In the genomic region with DNA sequence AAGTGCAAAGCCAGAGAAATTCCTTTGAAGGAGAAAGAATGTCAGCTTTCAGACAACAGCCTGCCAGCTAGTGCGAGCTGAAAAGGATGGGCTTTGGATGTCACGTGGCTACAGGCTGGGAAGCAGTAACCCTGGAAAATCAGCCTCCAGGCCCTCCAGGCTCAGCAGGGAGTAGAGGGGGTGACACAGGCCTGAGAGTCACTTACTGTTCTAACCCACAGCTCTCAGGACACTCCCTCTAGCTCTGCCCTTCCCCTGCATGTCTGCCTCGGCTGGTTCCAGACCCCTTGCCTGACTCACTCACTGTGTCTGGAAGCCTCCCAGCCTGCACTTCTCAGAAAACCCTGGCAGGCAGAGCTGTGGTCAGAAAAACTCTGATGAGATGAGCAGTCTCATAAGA, we compare ENCODE assay signal across 9 mouse cellular contexts. TPM values are rescaled to one million over a fixed set of nuclear protein-coding genes. Genes with fewer than 3 reads are reported as not detected.
DNase-seq lines count a peak whose midpoint lies in the region.
"Had no signal": no experiment of that assay in that cellular context is flagged by ENCODE, and none has a peak within 500 bp of the region (broad histone marks: within the 10 kb centered on the region; RNA-seq: fewer than 3 reads in every experiment).

No protein-coding gene starts in this region.

- intact Hi-C loops in heart, postnatal 14 days (cut with DNase I): no loop called here

- peak; percentile 47 to 66 for DNase-seq in adrenal gland, adult (ENCODE audit: inconsistent age in 2 of 2, low spot score in 1 of 2)
- no peak for DNase-seq in adrenal gland, adult 18-20 months (ENCODE audit: low spot score in 2 of 2)
- peak; percentile 21 for DNase-seq in urinary bladder, postnatal 25 days (ENCODE audit: low spot score)
- no peak for DNase-seq in urinary bladder, adult 2 months (ENCODE audit: low spot score)
- DNase-seq in heart, postnatal 14 days: peak; percentile 39 to 55
- no peak for DNase-seq in right cerebral cortex, postnatal 25 days
- DNase-seq in cerebellum, adult 9-10 months: no peak
- no peak for DNase-seq in layer of hippocampus, postnatal 36 days
- DNase-seq: liver, postnatal 0 days had no signal

RNA-seq across cellular contexts. Expression of gene Anpep, which starts 20.1 kb away (rescaled TPM):
- total RNA-seq in adrenal gland, adult 18-20 months (2021): 10 to 100 TPM in 1 of 2 experiments, 1 to 10 TPM in 1; 6.8 to 15.4 TPM
- 32.3 and 34.2 TPM in 2 replicates for polyA plus RNA-seq in urinary bladder, adult 2 months (2012; rRNA removed)
- total RNA-seq in heart, postnatal 14 days (2021): 10 to 100 TPM; 21.4 to 25.3 TPM
- total RNA-seq in layer of hippocampus, postnatal 36 days (2021): 1 to 10 TPM; 3.1 to 4.8 TPM

RNA-seq across cellular contexts. Expression of gene Ap3s2, which starts 39.5 kb away (rescaled TPM):
- total RNA-seq in adrenal gland, adult 18-20 months (2021): 10 to 100 TPM; 20.0 to 25.7 TPM
- polyA plus RNA-seq in urinary bladder, adult 2 months (2012; rRNA removed): 13.9 and 16.0 TPM in 2 replicates
- 10 to 100 TPM; 19.6 to 20.3 TPM for total RNA-seq in heart, postnatal 14 days (2021)
- 10 to 100 TPM; 47.4 to 49.6 TPM for total RNA-seq in layer of hippocampus, postnatal 36 days (2021)

RNA-seq across cellular contexts. Expression of gene Arpin, which starts 54.2 kb away (rescaled TPM):
- 10 to 100 TPM; 12.8 to 14.7 TPM for total RNA-seq in adrenal gland, adult 18-20 months (2021)
- polyA plus RNA-seq in urinary bladder, adult 2 months (2012; rRNA removed): 21.4 and 21.9 TPM in 2 replicates
- total RNA-seq in heart, postnatal 14 days (2021): 10 to 100 TPM; 11.5 to 12.5 TPM
- 10 to 100 TPM; 12.0 to 13.4 TPM for total RNA-seq in layer of hippocampus, postnatal 36 days (2021)

Comparison
In these comparisons a context has a peak if more than half of its experiments do, and no peak if none do; other contexts are left out.
1. DNase-seq: peak in adrenal gland, adult (2 of 2), urinary bladder, postnatal 25 days (single experiment) and heart, postnatal 14 days (2 of 2); none in adrenal gland, adult 18-20 months (0 of 2), urinary bladder, adult 2 months (single experiment), right cerebral cortex, postnatal 25 days (single experiment), cerebellum, adult 9-10 months (single experiment) and layer of hippocampus, postnatal 36 days (0 of 2).